Mouse (Mus musculus): ENCODE data around the gene Olfr823. TPM values are rescaled to one million over a fixed set of nuclear protein-coding genes. Genes with fewer than 3 reads are reported as not detected.

Olfr823 gene
- polyA plus RNA-seq, 1 experiment from 2014 or later = not detected

Other genes with a start within 250 kb of the Olfr823 start
- gene Olfr814, start 235.5 kb downstream of the Olfr823 start, polyA plus RNA-seq (2014; fragmentation: Nextera tagmentation; extraction: Ambion mirVana) = not detected in 2 replicates
- not detected in 2 replicates for gene Olfr815, start 209.5 kb downstream of the Olfr823 start, polyA plus RNA-seq (2014; fragmentation: Nextera tagmentation; extraction: Ambion mirVana)
- not detected in 2 replicates for gene Olfr816, start 199.8 kb downstream of the Olfr823 start, polyA plus RNA-seq (2014; fragmentation: Nextera tagmentation; extraction: Ambion mirVana)
- gene Olfr818, start 166.3 kb downstream of the Olfr823 start, polyA plus RNA-seq (2014; fragmentation: Nextera tagmentation; extraction: Ambion mirVana) = not detected in 2 replicates
- not detected in 2 replicates for gene Olfr819, start 148.1 kb downstream of the Olfr823 start, polyA plus RNA-seq (2014; fragmentation: Nextera tagmentation; extraction: Ambion mirVana)
- gene Olfr247, start 139.2 kb downstream of the Olfr823 start, polyA plus RNA-seq (2014; fragmentation: Nextera tagmentation; extraction: Ambion mirVana) = not detected in 2 replicates
- not detected in 2 replicates for gene Gm10310, start 130.3 kb downstream of the Olfr823 start, polyA plus RNA-seq (2014; fragmentation: Nextera tagmentation; extraction: Ambion mirVana)
- not detected in 2 replicates for gene Olfr820, start 102.8 kb downstream of the Olfr823 start, polyA plus RNA-seq (2014; fragmentation: Nextera tagmentation; extraction: Ambion mirVana)
- not detected in 2 replicates for gene Olfr821, start 85.0 kb downstream of the Olfr823 start, polyA plus RNA-seq (2014; fragmentation: Nextera tagmentation; extraction: Ambion mirVana)
- not detected in 2 replicates for gene Olfr822, start 44.2 kb downstream of the Olfr823 start, polyA plus RNA-seq (2014; fragmentation: Nextera tagmentation; extraction: Ambion mirVana)
- not detected in 2 replicates for gene Olfr824, start 14.6 kb upstream of the Olfr823 start, polyA plus RNA-seq (2014; fragmentation: Nextera tagmentation; extraction: Ambion mirVana)
- not detected in 2 replicates for gene Olfr825, start 51.4 kb upstream of the Olfr823 start, polyA plus RNA-seq (2014; fragmentation: Nextera tagmentation; extraction: Ambion mirVana)
- gene Olfr826, start 68.8 kb upstream of the Olfr823 start, polyA plus RNA-seq (2014; fragmentation: Nextera tagmentation; extraction: Ambion mirVana) = not detected in 2 replicates
- gene Olfr827, start 99.0 kb upstream of the Olfr823 start, polyA plus RNA-seq (2014; fragmentation: Nextera tagmentation; extraction: Ambion mirVana) = not detected in 2 replicates
- gene Neurod4, start 164.9 kb upstream of the Olfr823 start, polyA plus RNA-seq (2014; fragmentation: Nextera tagmentation; extraction: Ambion mirVana) = 6.2 and 7.3 TPM in 2 replicates
- gene Tespa1, start 207.5 kb upstream of the Olfr823 start, polyA plus RNA-seq (2014; fragmentation: Nextera tagmentation; extraction: Ambion mirVana) = 0.15 TPM in 1 of 2 replicates, not detected in the other